Mouse (Mus musculus): ENCODE results near the gene Spn.
"Not testable (repeated sequence)": the region's sequence is repeated elsewhere in the genome, so short reads cannot be mapped to it uniquely, and the experiment has no call there.

Spn gene

GRCm38 (mm10) chr7:127137262-127138017 is at the start of gene Spn:
Spn (minus strand) TSS chr7:127137823.
- no peak for DNase-seq (ENCODE audit: low read depth, low spot score)

GRCm38 (mm10) chr7:127187351-127187750 is 49.7 kb upstream of the Spn start:
- DNase-seq (ENCODE audit: low read depth, low spot score), result no peak

- DNase-seq (ENCODE audit: low read depth, low spot score), result no peak
Observed at GRCm38 (mm10) chr7:127185601-127186000, 48.0 kb upstream of the Spn start.

GRCm38 (mm10) chr7:127184720-127185119 is 47.1 kb upstream of the Spn start:
- DNase-seq (ENCODE audit: low read depth, low spot score), result no peak

- DNase-seq (ENCODE audit: low read depth, low spot score), result no peak
Observed at GRCm38 (mm10) chr7:127183828-127184227, 46.2 kb upstream of the Spn start.

GRCm38 (mm10) chr7:127183345-127183744 is 45.7 kb upstream of the Spn start:
- DNase-seq (ENCODE audit: low read depth, low spot score), result no peak

- DNase-seq (ENCODE audit: low read depth, low spot score), result not testable (repeated sequence)
Observed at GRCm38 (mm10) chr7:127181724-127182123, 44.1 kb upstream of the Spn start.

GRCm38 (mm10) chr7:127180783-127181182 is 43.2 kb upstream of the Spn start:
- no peak for DNase-seq (ENCODE audit: low read depth, low spot score)

- no peak for DNase-seq (ENCODE audit: low read depth, low spot score)
Observed at GRCm38 (mm10) chr7:127176937-127177336, 39.3 kb upstream of the Spn start.

- DNase-seq (ENCODE audit: low read depth, low spot score), result no peak
Observed at GRCm38 (mm10) chr7:127166501-127166900, 28.9 kb upstream of the Spn start.

GRCm38 (mm10) chr7:127165607-127166493 is 28.2 kb upstream of the Spn start:
- DNase-seq (ENCODE audit: low read depth, low spot score), result no peak

GRCm38 (mm10) chr7:127164002-127164401 is 26.4 kb upstream of the Spn start:
- no peak for DNase-seq (ENCODE audit: low read depth, low spot score)

- DNase-seq (ENCODE audit: low read depth, low spot score), result no peak
Observed at GRCm38 (mm10) chr7:127162546-127162945, 24.9 kb upstream of the Spn start.

- no peak for DNase-seq (ENCODE audit: low read depth, low spot score)
Observed at GRCm38 (mm10) chr7:127157548-127157947, 19.9 kb upstream of the Spn start.

- DNase-seq (ENCODE audit: low read depth, low spot score), result no peak
Observed at GRCm38 (mm10) chr7:127153477-127153876, 15.9 kb upstream of the Spn start.

GRCm38 (mm10) chr7:127152464-127152863 is 14.8 kb upstream of the Spn start:
- no peak for DNase-seq (ENCODE audit: low read depth, low spot score)

GRCm38 (mm10) chr7:127147901-127148300 is 10.3 kb upstream of the Spn start:
- DNase-seq (ENCODE audit: low read depth, low spot score), result no peak

- DNase-seq (ENCODE audit: low read depth, low spot score), result no peak
Observed at GRCm38 (mm10) chr7:127146267-127146603, 8.6 kb upstream of the Spn start.

- no peak for DNase-seq (ENCODE audit: low read depth, low spot score)
Observed at GRCm38 (mm10) chr7:127145387-127146266, 8.0 kb upstream of the Spn start.

- no peak for DNase-seq (ENCODE audit: low read depth, low spot score)
Observed at GRCm38 (mm10) chr7:127144412-127144811, 6.8 kb upstream of the Spn start.

- no peak for DNase-seq (ENCODE audit: low read depth, low spot score)
Observed at GRCm38 (mm10) chr7:127142666-127143065, 5.0 kb upstream of the Spn start.

GRCm38 (mm10) chr7:127142214-127142613 is 4.6 kb upstream of the Spn start:
- no peak for DNase-seq (ENCODE audit: low read depth, low spot score)

Measured in retina, postnatal 7 days (tissue).